Mouse (Mus musculus) brain, embryonic 14.5 days (tissue): ENCODE measurements around the gene Capn13.

ENCODE experiments used
- CTCF ChIP-seq: fragments of 200-500 bp; IDR thresholded peaks from 2 replicates; pipeline ENCODE4 v1.5.1; 2012; ENCODE audit warnings: inconsistent platforms, mild to moderate bottlenecking, moderate library complexity, borderline replicate concordance; ENCODE audit not compliant: insufficient read depth, insufficient read length; ENCODE audit errors: extremely low read depth
- POLR2A ChIP-seq: fragments of 200-500 bp; IDR thresholded peaks from 2 replicates; pipeline ENCODE4 v1.6.1; 2012; ENCODE audit warnings: mild to moderate bottlenecking, inconsistent platforms, borderline replicate concordance; ENCODE audit not compliant: poor library complexity, insufficient read depth, insufficient read length, severe bottlenecking; ENCODE audit errors: extremely low read depth

GRCm38 (mm10) chr17:73393361-73393760 is 7.3 kb downstream of the Capn13 start:
- TF ChIP-seq POLR2A: no peak
- TF ChIP-seq CTCF: no peak
